Mouse (Mus musculus) spleen, postnatal 14 days (tissue): Measurements from ENCODE around the gene Mthfd1l.
"Not testable (repeated sequence)": the region's sequence is repeated elsewhere in the genome, so short reads cannot be mapped to it uniquely, and the experiment has no call there.

Experiments
- DNase-seq, 2 experiments: peaks; one replicate each; pipeline ENCODE4 v3.0.0; 2021 to 2022; ENCODE audit warnings: low spot score in 2 of 2

Mthfd1l gene

DNA sequence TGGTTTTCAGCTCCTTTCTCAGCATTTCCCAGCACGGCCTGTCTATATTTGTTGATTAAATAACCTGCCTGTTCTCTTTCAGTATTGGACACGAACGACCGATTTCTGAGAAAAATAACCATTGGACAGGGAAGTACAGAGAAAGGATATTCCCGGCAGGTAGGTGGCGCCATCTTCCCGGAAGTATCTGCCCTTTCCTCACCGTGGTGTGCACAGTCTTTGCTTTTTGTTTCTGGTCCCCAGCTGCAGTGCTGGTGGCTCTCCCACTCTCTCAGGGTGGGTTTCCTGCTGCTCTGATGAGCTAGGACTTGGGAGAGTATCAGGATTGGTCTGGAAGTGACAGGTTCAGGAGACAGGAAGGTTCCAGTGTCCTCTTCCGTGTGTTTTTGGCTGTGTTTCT lies 68.8 kb downstream of the Mthfd1l start:
- peak in 1 of 2 experiments; percentile 7 for DNase-seq

DNA sequence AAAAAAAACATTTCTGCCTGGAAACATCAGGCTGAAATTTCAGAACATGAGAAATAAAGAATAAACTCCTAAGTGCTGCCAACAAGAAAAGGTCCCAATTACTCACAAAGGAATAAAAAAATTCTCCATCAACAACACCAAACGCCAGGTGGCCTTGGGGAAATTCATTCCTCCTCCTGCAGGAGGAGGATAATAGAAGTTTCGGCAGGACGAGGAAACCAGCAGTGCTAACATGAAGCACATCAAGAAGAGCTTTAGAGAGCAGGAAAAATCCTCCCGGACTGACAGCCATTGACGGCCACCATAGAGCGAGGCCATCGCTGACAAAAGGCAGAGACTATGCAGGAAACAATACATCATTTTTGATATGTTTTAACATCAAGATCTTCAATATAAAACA lies 71.5 kb downstream of the Mthfd1l start:
- DNase-seq: no peak

GRCm38 (mm10) chr10:4046496-4046895 lies 73.6 kb downstream of the Mthfd1l start:
- no peak for DNase-seq

DNA sequence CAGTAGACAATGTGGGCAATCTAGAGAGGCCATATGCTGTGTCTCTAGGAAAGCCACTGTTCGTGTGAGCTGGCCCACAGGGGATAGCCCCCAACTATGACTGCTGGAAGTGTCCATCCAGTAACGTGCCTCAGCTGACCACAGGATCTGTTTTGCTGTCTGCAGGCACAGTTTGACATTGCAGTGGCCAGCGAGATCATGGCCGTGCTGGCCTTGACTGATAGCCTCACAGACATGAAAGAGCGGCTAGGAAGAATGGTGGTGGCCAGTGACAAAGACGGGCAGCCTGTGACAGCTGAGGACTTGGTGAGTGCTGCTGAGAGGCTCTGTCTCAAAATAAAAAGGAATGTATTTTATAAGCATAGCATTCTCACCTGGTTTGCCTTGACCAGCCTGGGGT lies 74.7 kb downstream of the Mthfd1l start:
- no peak for DNase-seq

DNA sequence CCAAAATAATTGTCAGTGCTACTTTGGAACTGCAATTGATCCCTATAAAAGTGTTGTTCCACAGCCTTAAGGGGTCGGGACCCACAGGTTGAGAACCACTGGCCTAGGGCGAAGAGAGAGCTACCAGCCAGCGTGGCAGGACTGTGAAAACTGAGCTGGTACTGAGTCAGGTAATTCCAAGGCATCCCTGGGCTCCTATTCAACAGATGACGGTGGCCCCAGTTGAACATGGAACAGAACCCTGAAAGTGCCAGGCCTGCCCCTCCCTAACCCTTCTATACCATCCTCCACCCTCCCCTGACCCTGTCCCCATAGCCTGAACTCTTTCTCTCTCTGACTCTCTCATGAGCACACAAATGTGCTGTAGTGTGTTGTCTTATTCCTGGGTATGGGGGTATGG lies 77.3 kb downstream of the Mthfd1l start:
- no peak for DNase-seq

GRCm38 (mm10) chr10:4052711-4053110 lies 79.8 kb downstream of the Mthfd1l start:
- no peak for DNase-seq

DNA sequence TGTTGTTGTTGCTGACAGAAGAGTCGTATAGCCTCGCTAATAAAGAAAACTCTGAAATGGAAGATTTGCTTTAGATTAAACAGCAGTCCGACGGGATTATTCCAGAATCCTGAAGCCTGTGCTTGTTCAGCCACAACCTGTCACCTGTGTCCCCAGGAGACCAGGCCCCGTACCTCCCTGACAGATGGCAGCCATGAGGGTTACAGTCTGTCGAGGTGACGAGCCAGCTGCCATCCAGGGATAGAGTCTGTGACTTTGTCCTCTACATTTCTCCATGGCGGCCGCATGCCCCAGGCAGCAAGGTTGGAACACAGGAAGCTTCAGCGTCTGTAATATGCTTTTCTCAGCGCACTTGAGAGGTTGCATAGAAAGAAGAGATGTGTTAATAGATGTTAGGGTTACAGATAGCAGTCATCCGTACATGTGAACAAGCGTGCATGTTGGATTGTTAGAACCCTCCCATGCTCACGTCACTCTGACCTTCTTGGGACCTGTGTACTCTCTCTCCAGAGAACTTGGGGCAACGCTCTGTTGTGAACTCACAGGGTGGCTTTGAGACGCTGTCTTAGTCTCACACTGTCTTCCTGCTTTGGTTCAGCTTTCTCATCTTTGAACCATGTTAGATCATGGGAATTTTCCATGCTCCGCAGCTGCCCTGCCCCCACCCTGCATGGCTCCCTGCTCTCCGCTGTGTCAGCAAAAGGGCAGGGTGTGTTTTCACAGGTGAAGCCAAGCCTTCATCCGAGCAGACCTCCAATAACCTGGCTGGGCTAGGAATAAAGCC lies 80.6 kb downstream of the Mthfd1l start:
- no peak for DNase-seq

DNA sequence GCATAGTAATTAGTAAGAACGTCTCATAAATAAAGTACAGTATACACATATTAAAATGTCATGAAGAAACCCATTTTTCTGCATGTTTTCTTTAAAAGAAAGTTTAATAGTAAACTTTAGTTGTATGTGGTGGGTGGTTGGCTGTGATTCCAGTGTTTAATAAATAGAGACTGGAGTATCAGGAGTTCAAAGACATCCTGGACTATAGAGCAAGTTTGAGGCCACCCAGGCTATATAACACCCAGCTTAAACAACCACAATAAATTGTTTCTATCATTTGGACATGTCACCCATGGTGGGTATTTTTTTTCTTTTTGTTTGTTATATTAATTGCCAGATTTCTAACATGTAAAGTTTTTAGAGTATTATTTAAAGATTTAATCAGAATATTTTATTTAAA lies 81.7 kb downstream of the Mthfd1l start:
- DNase-seq: no peak

- no peak for DNase-seq
Measured at GRCm38 (mm10) chr10:4057397-4057796, 84.5 kb downstream of the Mthfd1l start.

DNA sequence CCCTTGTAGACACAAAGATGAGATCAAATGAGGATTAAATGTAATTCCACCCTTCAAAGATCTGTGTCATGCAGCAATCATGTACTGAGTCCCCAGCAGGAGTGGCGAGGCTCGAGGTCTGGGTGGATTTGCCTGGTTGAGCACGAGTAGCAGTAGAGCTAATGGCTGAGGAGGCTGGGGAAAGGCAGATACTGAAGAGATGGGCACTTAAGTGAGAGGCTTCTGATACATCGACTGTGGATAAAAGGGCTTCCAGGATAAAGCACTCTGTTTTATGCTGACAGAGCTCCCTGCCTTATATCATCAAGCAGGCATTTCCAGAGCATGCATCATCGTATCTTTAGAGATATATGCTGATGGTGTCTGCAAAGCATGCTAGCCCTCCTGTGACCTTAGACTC lies 84.9 kb downstream of the Mthfd1l start:
- no peak for DNase-seq

GRCm38 (mm10) chr10:4061071-4061987 lies 88.4 kb downstream of the Mthfd1l start:
- DNase-seq: no peak

- DNase-seq: no peak
Measured at GRCm38 (mm10) chr10:4063537-4063936, 90.6 kb downstream of the Mthfd1l start.

DNA sequence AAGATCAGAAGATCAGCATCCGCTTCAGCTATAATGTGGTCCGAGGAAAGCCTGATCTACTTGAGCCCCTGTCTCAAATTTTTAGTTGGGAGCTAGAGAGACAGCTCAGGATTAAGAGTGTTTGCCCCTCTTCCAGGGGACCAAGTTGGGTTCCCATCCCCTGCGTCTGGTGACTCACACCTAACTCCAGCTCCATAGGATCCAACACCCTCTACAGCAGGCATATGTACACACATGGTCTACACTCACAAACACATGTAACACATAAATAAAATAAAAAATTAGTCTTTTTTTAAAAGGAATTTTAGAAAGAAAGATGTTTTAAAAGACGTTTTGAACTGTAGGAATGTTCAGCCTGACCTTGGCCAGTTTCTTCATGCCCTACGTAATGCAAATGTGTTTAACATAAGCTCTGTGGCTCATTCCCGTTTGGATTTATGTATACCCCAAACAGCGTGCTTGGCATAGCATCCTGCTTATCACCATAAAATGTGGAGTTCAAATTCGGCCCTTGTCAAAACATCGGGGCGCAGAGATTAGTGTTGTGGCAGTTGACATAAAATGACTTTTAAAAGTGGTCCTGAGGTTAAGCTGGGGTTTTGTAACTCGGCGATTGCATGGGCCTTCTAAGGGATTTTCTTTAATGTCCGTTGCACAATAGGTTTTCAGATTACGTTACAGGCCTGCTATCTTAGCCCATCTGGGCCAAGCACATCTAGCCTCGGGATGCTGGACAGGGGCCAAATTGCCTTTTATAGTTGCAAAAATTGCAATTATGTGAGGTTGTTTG lies 92.6 kb downstream of the Mthfd1l start:
- no peak for DNase-seq

DNA sequence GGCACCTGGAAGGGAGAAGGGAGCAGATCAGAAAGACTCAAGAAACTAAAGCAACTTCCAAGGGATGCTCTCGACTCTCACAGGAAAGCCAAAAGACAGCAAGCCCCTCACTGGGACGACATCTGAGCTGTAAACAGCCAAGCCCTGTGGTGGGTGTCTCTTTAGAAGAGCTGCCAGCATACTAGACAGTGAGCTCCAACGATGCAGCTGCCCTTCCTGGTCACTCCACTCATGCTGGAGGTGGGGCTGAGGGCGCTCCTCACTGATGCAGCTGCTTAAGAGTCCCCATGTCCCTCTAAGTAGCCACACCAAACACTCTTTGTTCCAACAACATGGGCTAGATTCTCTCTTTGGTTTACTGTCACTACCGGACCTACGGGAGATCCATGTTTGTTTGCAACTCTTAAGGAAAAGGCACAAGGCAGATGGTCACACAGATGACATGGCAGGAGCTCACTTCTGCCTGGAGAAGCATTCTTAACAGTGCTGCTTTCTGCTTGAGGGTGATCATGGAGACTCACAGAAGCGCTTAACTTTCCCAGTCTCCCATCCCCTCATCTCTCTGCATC lies 96.4 kb downstream of the Mthfd1l start:
- no peak for DNase-seq

DNA sequence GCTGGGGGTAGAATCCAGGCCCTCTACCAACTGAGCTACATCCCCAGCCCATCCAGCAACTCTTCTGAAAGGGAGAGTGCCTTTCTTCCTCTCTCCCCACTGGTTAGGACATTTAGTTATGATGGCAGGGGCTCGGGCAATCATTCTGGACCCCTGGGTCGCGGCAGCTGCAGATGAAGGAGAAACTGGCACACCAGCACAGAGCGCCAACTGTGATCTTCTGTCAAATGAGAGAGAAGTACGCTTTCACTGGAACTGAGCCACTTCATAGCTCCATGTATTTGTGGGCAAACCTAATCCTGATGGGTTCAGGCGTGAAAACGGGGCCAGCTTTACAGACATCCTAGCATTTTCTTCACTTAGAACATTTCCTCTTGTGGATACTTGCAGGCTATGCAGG lies 97.1 kb downstream of the Mthfd1l start:
- DNase-seq: no peak

- no peak for DNase-seq
Measured at GRCm38 (mm10) chr10:4071069-4071844, 98.3 kb downstream of the Mthfd1l start.

DNA sequence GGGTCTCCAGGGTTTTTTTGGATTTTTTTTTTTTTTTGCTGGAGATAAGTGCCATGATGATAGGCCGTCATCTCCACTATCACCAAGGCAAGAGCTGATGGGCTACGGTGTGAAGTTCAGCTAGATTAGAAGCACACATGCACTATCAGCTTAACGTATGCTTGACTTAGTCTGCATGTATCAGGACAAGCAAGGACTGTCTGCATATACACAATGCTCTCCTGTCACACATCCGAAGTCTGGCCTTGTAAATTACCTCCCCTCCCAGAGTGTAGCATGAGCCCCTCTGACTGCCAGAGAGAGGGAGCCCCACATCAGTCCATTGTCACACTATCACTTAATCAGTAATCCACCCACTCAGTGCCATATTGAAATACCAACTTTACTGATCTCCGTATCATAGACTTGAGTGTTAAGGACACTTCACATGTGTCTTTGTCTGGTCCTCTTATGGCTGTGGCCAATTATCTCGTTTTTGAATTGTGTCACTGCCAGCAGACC lies 99.0 kb downstream of the Mthfd1l start:
- no peak for DNase-seq

- not testable (repeated sequence) for DNase-seq
Measured at GRCm38 (mm10) chr10:4072491-4072890, 99.6 kb downstream of the Mthfd1l start.

GRCm38 (mm10) chr10:4078220-4078840 lies 105.4 kb downstream of the Mthfd1l start:
- DNase-seq: no peak

- DNase-seq: no peak
Measured at GRCm38 (mm10) chr10:4078979-4079630, 106.2 kb downstream of the Mthfd1l start.
